Mouse (Mus musculus) ES-E14 (cell line): ENCODE data around the gene Bak1. TPM values are rescaled to one million over a fixed set of nuclear protein-coding genes. Genes with fewer than 3 reads are reported as not detected.

Experiments
- DNase-seq: peaks from one replicate; pipeline ENCODE4 v3.0.0-alpha.2; 2013; ENCODE audit warnings: low read depth, low spot score
- H3K27ac ChIP-seq: 2 replicates; pipeline ENCODE4 v1.5.1; 2012; ENCODE audit warnings: low read depth, mild to moderate bottlenecking, low read length, moderate library complexity, mixed read lengths; ENCODE audit not compliant: poor library complexity, insufficient read depth, severe bottlenecking
- H3K36me3 ChIP-seq: 2 replicates; pipeline ENCODE4 v1.6.1; 2012; ENCODE audit warnings: mild to moderate bottlenecking, low read length, moderate library complexity, mixed read lengths; ENCODE audit not compliant: control insufficient read depth, poor library complexity, insufficient read depth, severe bottlenecking
- H3K4me1 ChIP-seq, 2 experiments: fragments of 150-350 bp in 1 of 2; sonication (generic) in 1 of 2; 2 replicates each; pipeline ENCODE4 v1.6.1; 2012; ENCODE audit warnings: low read length in 2 of 2, mild to moderate bottlenecking in 1 of 2, mixed read lengths in 1 of 2; ENCODE audit not compliant: control insufficient read depth in 2 of 2, insufficient read depth in 2 of 2, poor library complexity in 1 of 2
- H3K4me3 ChIP-seq, 2 experiments: fragments of 150-350 bp in 1 of 2; sonication (generic) in 1 of 2; 2 replicates each; pipeline ENCODE4 v1.5.1; 2012; ENCODE audit warnings: low read length in 2 of 2, low read depth in 1 of 2, mild to moderate bottlenecking in 1 of 2, mixed read lengths in 1 of 2; ENCODE audit not compliant: insufficient read depth in 1 of 2, poor library complexity in 1 of 2, severe bottlenecking in 1 of 2
- H3K9ac ChIP-seq: 2 replicates; pipeline ENCODE4 v1.6.1; 2012; ENCODE audit warnings: low read depth, mild to moderate bottlenecking, low read length, mixed read lengths; ENCODE audit not compliant: poor library complexity, insufficient read depth, severe bottlenecking
- H3K9me3 ChIP-seq: fragments of 150-350 bp; sonication (generic); 2 replicates; pipeline ENCODE4 v1.6.1; 2012; ENCODE audit warnings: low read depth, mild to moderate bottlenecking, low read length; ENCODE audit not compliant: control insufficient read depth, insufficient read depth
- CHD2 ChIP-seq: IDR thresholded peaks from 2 replicates; pipeline ENCODE4 v1.6.1; 2014; ENCODE audit warnings: mild to moderate bottlenecking, low read depth, low read length, inconsistent platforms
- HCFC1 ChIP-seq: IDR thresholded peaks from 2 replicates; pipeline ENCODE4 v1.6.1; 2012; ENCODE audit warnings: low read length, inconsistent platforms, borderline replicate concordance; ENCODE audit not compliant: insufficient read depth
- MAFK ChIP-seq: IDR thresholded peaks from 2 replicates; pipeline ENCODE4 v1.6.1; 2014; ENCODE audit warnings: mild to moderate bottlenecking, low read depth, low read length, inconsistent platforms; ENCODE audit not compliant: insufficient read depth
- ZC3H11A ChIP-seq: IDR thresholded peaks from 2 replicates; pipeline ENCODE4 v1.6.1; 2012; ENCODE audit warnings: low read depth, mild to moderate bottlenecking, inconsistent platforms, low read length, borderline replicate concordance
- ZNF384 ChIP-seq: IDR thresholded peaks from 2 replicates; pipeline ENCODE4 v1.6.1; 2012; ENCODE audit warnings: low read depth, low read length, inconsistent platforms
- in situ Hi-C, 2 experiments: fragments of 600-800 bp; cut with MboI; formaldehyde crosslinking; loops; one replicate each; pipeline ENCODE4 v1.15.1; 2025; ENCODE audit warnings: low sequenced_read_pairs in 2 of 2, inconsistent platforms in 1 of 2; ENCODE audit not compliant: unreplicated experiment in 2 of 2
- total RNA-seq: library from RNA; depleted of rRNA; stranded (reverse); fragments of 300-350 nt; gene quantifications from 2 replicates; pipeline ENCODE4 v1.2.3, GENCODE M21; 2012

The Bak1 gene
- total RNA-seq, 1 experiment, result 53.2 TPM

DNA sequence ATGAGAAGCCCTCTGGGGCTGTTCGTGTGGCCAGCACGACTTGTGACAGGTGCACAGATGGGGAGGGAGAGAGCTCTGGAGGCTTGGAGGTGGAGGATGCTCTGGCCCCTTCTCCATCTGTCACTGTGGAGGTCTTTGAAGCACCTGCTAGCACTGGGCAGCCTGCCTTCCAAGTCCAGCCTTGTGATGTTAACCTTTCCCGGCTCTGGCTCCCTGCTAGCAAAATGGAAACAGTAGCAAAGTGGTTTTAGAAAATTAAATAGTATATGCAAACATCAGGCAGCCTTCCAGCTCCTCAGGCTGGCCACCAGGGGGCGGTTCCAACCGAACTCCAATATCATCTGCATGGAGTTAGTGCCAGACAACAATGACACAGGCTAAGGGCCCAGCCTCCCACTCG lies 42.8 kb upstream of the Bak1 start:
- no peak for TF ChIP-seq HCFC1
- no peak for TF ChIP-seq ZNF384
- TF ChIP-seq CHD2, result no peak
- no peak for TF ChIP-seq ZC3H11A
- TF ChIP-seq MAFK, result no peak
- Histone ChIP-seq H3K36me3 (peaks cover 3% of the 10 kb centered on the region; the same call in 1 of the 2 replicates), H3K4me1 (peaks cover 3 to 27% of the 10 kb centered on the region in 2 experiments; a peak in 3 of 4 replicates), H3K9ac (no peak overlapping the region), H3K4me3 (no peak overlapping the region), H3K9me3 (no peaks in the 10 kb centered on the region), H3K27ac (no peak overlapping the region)
- no peak for DNase-seq
- in situ Hi-C loops, result no loop called here

DNA sequence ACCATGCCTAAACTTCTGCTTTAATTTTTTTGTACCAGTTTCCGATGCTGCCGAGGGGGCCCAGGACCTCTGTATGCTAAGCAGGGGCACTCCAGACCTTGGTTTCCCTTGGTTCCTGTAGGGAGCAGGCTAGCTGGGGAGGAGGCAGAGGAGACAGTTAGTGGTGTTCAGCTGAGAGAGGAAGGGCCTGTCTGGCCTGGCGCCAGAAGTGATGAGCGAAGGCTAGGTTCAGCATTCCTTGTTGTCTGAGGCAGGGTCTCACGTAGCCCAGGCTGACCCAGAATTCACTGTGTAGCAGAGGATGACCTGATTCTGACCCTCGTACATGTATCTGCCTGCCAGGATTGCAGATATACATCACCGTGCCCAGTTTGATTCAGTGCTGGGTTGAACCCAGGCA lies 42.1 kb upstream of the Bak1 start:
- no peak for DNase-seq
- peaks cover 6 to 35% of the 10 kb centered on the region in 2 experiments for H3K4me1 ChIP-seq
- H3K9ac ChIP-seq, result no peak overlapping the region
- in situ Hi-C loops, result no loop called here
- no peak overlapping the region for H3K4me3 ChIP-seq
- H3K36me3 ChIP-seq, result peaks cover 3% of the 10 kb centered on the region; the same call in 1 of the 2 replicates
- TF ChIP-seq MAFK (no peak), ZNF384 (no peak), CHD2 (no peak), ZC3H11A (no peak), HCFC1 (no peak)
- no peak overlapping the region for H3K27ac ChIP-seq
- no peaks in the 10 kb centered on the region for H3K9me3 ChIP-seq

DNA sequence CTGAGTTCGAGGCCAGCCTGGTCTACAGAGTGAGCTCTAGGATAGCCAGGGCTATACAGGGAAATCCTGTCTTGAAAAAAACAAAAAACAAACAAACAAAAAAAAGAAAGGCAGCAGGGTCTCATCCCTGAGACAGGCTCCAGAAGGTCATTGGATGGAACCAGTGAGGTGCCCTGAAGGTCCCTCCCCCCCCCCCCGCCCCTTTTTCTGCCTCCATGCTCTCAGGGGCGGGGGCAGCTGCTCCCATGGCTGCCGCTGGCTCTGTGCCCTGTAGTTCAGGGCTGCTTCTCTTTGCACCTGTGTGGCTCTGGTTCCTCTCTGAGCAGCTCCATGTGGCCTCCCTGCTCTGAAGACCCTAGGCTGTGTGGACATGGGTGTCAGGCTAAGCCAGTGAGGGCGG lies 40.3 kb upstream of the Bak1 start:
- in situ Hi-C loops, result no loop called here
- TF ChIP-seq HCFC1 (no peak), ZNF384 (no peak), CHD2 (no peak), ZC3H11A (no peak), MAFK (no peak)
- peak overlapping the region; percentile 0; the same call in 1 of the 2 replicates for H3K27ac ChIP-seq
- peak overlapping the region; percentile 44 to 57; a peak in 3 of 4 replicates for H3K4me3 ChIP-seq
- H3K4me1 ChIP-seq, result peaks cover 8 to 41% of the 10 kb centered on the region in 2 experiments
- DNase-seq, result no peak
- H3K9me3 ChIP-seq, result no peaks in the 10 kb centered on the region
- peaks cover 3% of the 10 kb centered on the region; the same call in 1 of the 2 replicates for H3K36me3 ChIP-seq
- H3K9ac ChIP-seq, result peak overlapping the region; percentile 40; the same call in 1 of the 2 replicates

DNA sequence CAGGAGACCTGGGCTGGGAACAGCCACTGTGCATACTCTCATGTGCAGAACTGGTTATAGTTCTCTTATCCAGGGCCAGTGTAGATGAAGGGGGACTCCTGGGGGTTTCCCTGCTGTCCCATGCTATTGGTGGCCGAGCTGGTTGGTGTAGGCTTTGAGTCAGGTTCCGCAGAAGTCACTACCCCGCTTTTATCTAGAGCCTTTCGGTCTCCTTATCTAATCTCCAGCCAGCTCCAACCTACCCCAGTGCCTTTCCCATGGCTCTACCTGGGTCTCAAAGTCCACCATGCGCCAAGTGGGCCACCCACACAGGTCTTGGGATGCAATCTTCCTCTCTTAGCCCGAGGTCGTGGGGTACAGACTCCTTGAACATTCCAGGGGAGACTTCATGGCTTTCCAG lies 37.3 kb upstream of the Bak1 start:
- Histone ChIP-seq H3K9ac (no peak overlapping the region), H3K4me1 (peaks cover 11 to 48% of the 10 kb centered on the region in 2 experiments), H3K9me3 (no peaks in the 10 kb centered on the region), H3K27ac (no peak overlapping the region), H3K4me3 (no peak overlapping the region), H3K36me3 (no peaks in the 10 kb centered on the region)
- no peak for DNase-seq
- TF ChIP-seq ZNF384 (no peak), HCFC1 (no peak), CHD2 (no peak), ZC3H11A (no peak), MAFK (no peak)
- in situ Hi-C loops, result no loop called here

DNA sequence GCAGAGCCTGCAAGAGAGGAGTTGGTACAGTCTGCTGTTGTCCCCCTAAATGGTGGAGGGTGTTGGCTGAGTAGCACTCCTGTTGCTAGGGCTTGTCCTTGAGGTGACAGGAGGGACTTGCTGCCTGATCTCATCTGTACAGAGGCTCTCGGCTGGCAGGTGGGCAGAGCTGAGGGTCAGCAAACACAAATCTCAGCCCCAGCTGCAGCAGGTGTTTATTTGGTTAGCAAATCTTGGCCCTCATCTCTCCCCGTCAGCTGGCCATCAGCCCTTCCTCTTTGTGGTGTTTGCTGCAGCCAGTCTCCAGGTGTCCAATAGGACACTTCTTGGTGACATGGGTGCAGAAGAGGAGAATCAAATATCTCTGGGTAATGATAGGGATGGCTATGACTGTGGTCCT lies 35.4 kb upstream of the Bak1 start:
- TF ChIP-seq ZC3H11A (no peak), CHD2 (no peak), MAFK (no peak), ZNF384 (no peak), HCFC1 (no peak)
- no peak overlapping the region for H3K4me3 ChIP-seq
- peaks cover 14 to 49% of the 10 kb centered on the region in 2 experiments for H3K4me1 ChIP-seq

More for the DNA sequence above, 35.4 kb upstream of the Bak1 start:
- Histone ChIP-seq H3K36me3 (no peaks in the 10 kb centered on the region; the same call in 1 of the 2 replicates), H3K9ac (no peak overlapping the region), H3K9me3 (no peaks in the 10 kb centered on the region), H3K27ac (no peak overlapping the region)
- no peak for DNase-seq
- in situ Hi-C loops, result no loop called here
